Mouse (Mus musculus) colon, adult 2 months (tissue): ENCODE results near the gene Gm14322. TPM values are rescaled to one million over a fixed set of nuclear protein-coding genes. Genes with fewer than 3 reads are reported as not detected.

Experiments used
- polyA plus RNA-seq: library from polyadenylated mRNA; depleted of rRNA; stranded (reverse); fragments of >200 nt; gene quantifications from 2 replicates; pipeline ENCODE4 v1.2.3, GENCODE M21; 2012; rRNA removed

Gene Gm14322
- 0.21 TPM in 1 of 2 replicates, not detected in the other for polyA plus RNA-seq

DNA sequence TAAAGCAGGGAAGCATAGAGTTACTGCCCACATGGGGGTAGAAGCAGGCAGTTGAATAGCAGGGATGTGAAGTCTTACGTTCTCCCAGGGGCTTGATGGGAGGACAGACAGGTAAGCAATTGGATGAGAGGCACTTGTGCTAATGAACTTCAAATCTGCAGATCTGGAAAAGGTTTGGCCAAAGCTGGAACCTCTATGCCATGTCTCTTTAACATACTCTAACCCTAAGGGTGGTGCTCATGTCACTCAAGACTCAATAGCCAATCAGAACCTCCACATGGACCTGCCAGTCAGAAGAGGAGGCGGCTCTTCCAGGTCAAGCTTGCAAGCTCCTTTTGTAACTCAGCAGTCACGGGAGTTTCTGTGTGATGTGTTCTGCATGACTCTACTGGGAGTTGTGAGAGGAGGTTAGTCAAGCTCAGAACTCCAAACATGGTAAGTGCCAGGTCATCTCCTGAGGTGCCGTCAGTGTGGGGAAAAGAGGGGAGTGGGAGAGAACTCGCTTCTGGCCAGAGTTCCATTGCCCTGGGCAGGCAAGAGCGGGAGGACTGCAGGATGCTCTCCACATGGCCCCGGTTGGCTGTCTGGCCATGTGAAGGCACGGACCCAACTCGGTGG, at the start of gene Gm14322:
TSS of gene Gm14322 (plus strand) at position 348 of the 618 bp plus-strand sequence.

Other genes with a start within 250 kb of the Gm14322 start
- gene Gm14406, start 181.1 kb upstream of the Gm14322 start, polyA plus RNA-seq: not detected in 2 replicates
- gene Gm14325, start 81.0 kb downstream of the Gm14322 start, polyA plus RNA-seq: 0.83 and 1.7 TPM in 2 replicates
- 0.07 and 0.31 TPM in 2 replicates for gene Gm14327, start 137.8 kb downstream of the Gm14322 start, polyA plus RNA-seq
- 0.26 and 0.68 TPM in 2 replicates for gene Zfp972, start 166.3 kb downstream of the Gm14322 start, polyA plus RNA-seq
- 0.71 and 1.7 TPM in 2 replicates for gene Gm14326, start 198.0 kb downstream of the Gm14322 start, polyA plus RNA-seq